Mouse (Mus musculus): ENCODE results near the gene Ppp1r12b.

DNA sequence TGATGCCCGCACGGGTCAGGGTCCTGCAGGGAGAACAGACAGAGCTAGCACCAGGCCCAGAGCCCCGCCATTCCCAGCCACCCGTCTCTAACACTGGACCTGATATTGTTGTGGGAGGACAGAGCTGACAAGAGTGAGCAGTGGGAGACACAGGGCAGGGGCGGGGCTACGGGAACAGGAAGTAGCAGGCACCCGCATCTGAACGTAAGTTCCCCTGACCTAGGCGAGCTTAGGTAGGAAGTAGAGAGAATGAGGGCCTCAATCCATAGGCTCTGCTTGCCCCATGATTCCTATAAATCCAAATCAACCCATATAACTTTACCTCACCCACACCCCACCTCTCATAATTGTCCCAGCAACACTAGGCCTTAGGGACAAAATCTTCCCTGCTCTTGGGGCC lies 44.8 kb upstream of the Ppp1r12b start:
- no peak for TF ChIP-seq ZC3H11A (IDR thresholded peaks at IDR 0.05; ENCODE audit: low read depth, low read length)
- no peak for TF ChIP-seq CTCF (conservative IDR thresholded peaks at IDR 0.05 in 1 of 2, IDR thresholded peaks at IDR 0.05 in 1 of 2; ENCODE audit: low read depth in 2 of 2, low read length in 2 of 2)
- TF ChIP-seq POLR2A (IDR thresholded peaks at IDR 0.05; ENCODE audit: low read depth, low read length) = no peak
- no peak for TF ChIP-seq MXI1 (IDR thresholded peaks at IDR 0.05; ENCODE audit: low read depth, low read length)
- TF ChIP-seq NRF1 (IDR thresholded peaks at IDR 0.05; ENCODE audit: low read depth, low read length) = no peak
- no peak for TF ChIP-seq CHD1 (IDR thresholded peaks at IDR 0.05; ENCODE audit: low read depth, low read length)
- TF ChIP-seq MEF2A (IDR thresholded peaks at IDR 0.05; ENCODE audit: borderline replicate concordance, low read depth, low read length) = no peak
- TF ChIP-seq MAZ (IDR thresholded peaks at IDR 0.05; ENCODE audit: low read depth, low read length) = no peak
- TF ChIP-seq NELFE (IDR thresholded peaks at IDR 0.05; ENCODE audit: low read depth, low read length) = no peak
- no peak for TF ChIP-seq HCFC1 (IDR thresholded peaks at IDR 0.05; ENCODE audit: low read depth, low read length)

All from CH12.LX (cell line).